Mouse (Mus musculus) liver, postnatal 0 days (tissue): ENCODE data around the gene Shisa2. TPM values are rescaled to one million over a fixed set of nuclear protein-coding genes. Genes with fewer than 3 reads are reported as not detected.

Experiments used
- ATAC-seq: fragments of 200-750 bp; cut with Nextera tagmentation; 2 replicates; pipeline ENCODE4 v1.8.0; 2017; ENCODE audit warnings: mild to moderate bottlenecking, moderate library complexity
- DNase-seq: peaks from one replicate; pipeline ENCODE4 v3.0.0-alpha.2; 2016
- H3K27ac ChIP-seq: fragments of 300-500 bp; sonication (generic); 2 replicates; pipeline ENCODE4 v1.5.1; 2014; ENCODE audit warnings: antibody characterized with exemption, moderate library complexity, mild to moderate bottlenecking, low read depth
- H3K27me3 ChIP-seq: fragments of 300-500 bp; sonication (generic); 2 replicates; pipeline ENCODE4 v1.6.1; 2014; ENCODE audit warnings: low read length, control low read depth, mixed read lengths; ENCODE audit not compliant: insufficient read depth
- H3K36me3 ChIP-seq: fragments of 300-500 bp; sonication (generic); replicated peaks from 2 replicates; pipeline ENCODE4 v1.6.1; 2014; ENCODE audit warnings: mild to moderate bottlenecking, control low read depth, low read length, moderate library complexity, mixed read lengths; ENCODE audit not compliant: insufficient read depth
- H3K4me1 ChIP-seq: fragments of 300-500 bp; sonication (generic); 2 replicates; pipeline ENCODE4 v1.6.1; 2014; ENCODE audit warnings: antibody characterized with exemption, mild to moderate bottlenecking, control low read depth; ENCODE audit not compliant: insufficient read depth
- H3K4me2 ChIP-seq: fragments of 300-500 bp; sonication (generic); 2 replicates; pipeline ENCODE4 v1.6.1; 2014; ENCODE audit warnings: low read depth, mild to moderate bottlenecking, low read length, moderate library complexity, mixed read lengths
- H3K4me3 ChIP-seq: fragments of 300-500 bp; sonication (generic); 2 replicates; pipeline ENCODE4 v1.5.1; 2014; ENCODE audit warnings: low read depth, low read length
- H3K9ac ChIP-seq: fragments of 300-500 bp; sonication (generic); replicated peaks from 2 replicates; pipeline ENCODE4 v1.6.1; 2014; ENCODE audit warnings: mild to moderate bottlenecking, moderate library complexity
- H3K9me3 ChIP-seq: fragments of 300-500 bp; sonication (generic); 2 replicates; pipeline ENCODE4 v1.6.1; 2016; ENCODE audit warnings: mild to moderate bottlenecking, control low read depth, low read length, mixed read lengths
- CTCF ChIP-seq: sonication (generic); IDR thresholded peaks from 2 replicates; pipeline ENCODE4 v1.5.1; 2016; ENCODE audit warnings: antibody characterized with exemption, low read depth
- EP300 ChIP-seq: IDR thresholded peaks from 2 replicates; pipeline ENCODE4 v1.6.1; 2016; ENCODE audit warnings: antibody characterized with exemption, low read depth, mild to moderate bottlenecking
- WGBS: fragments of 180-500 bp; shearing (Covaris S2); extraction: QIAGEN DNeasy Blood & Tissue Kit; methylation state at CpG from one replicate; pipeline ENCODE4 v1.1.7; 2014; ENCODE audit not compliant: insufficient replicate concordance; 5-methylcytosine and 5-hydroxymethylcytosine counted together
- polyA plus RNA-seq: library from polyadenylated mRNA; unstranded; fragments of >200 nt; fragmentation: Nextera tagmentation; extraction: Ambion mirVana; gene quantifications from 2 replicates; pipeline ENCODE4 v1.2.1, GENCODE M21; 2015

The Shisa2 gene
- polyA plus RNA-seq, 1 experiment from 2014 or later, result 0.26 TPM

DNA sequence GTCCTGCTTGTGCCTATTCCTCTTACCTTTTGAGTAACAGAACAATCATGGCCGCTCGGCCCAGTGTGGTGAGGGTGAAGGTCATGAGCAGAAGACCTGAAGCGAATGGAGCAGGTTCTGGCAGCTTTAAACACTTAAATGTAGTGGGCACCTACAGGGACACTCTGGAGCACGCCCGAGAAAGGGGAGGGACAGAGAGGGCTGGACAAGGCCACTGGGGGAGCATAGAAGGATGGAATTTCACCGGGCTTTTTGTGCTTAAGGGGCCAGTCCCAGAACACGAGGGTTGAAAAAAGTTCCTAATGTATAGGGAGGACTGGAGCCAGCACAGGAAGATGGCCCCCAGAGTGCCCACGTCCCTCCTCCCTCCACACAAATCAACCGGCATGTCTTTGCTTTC lies 8.9 kb downstream of the Shisa2 start:
- ATAC-seq (no peak), DNase-seq (no peak)
- H3K27me3 ChIP-seq, result no peaks in the 10 kb centered on the region
- H3K36me3 ChIP-seq, result no peaks in the 10 kb centered on the region
- H3K4me3 ChIP-seq, result no peak overlapping the region
- H3K9ac ChIP-seq, result no peak overlapping the region
- 79% methylated on average over 9 of the region's 9 CpGs for WGBS
- no peaks in the 10 kb centered on the region for H3K9me3 ChIP-seq
- H3K27ac ChIP-seq, result no peak overlapping the region
- TF ChIP-seq EP300, result no peak
- no peak for TF ChIP-seq CTCF
- H3K4me2 ChIP-seq, result no peak overlapping the region
- no peaks in the 10 kb centered on the region for H3K4me1 ChIP-seq

DNA sequence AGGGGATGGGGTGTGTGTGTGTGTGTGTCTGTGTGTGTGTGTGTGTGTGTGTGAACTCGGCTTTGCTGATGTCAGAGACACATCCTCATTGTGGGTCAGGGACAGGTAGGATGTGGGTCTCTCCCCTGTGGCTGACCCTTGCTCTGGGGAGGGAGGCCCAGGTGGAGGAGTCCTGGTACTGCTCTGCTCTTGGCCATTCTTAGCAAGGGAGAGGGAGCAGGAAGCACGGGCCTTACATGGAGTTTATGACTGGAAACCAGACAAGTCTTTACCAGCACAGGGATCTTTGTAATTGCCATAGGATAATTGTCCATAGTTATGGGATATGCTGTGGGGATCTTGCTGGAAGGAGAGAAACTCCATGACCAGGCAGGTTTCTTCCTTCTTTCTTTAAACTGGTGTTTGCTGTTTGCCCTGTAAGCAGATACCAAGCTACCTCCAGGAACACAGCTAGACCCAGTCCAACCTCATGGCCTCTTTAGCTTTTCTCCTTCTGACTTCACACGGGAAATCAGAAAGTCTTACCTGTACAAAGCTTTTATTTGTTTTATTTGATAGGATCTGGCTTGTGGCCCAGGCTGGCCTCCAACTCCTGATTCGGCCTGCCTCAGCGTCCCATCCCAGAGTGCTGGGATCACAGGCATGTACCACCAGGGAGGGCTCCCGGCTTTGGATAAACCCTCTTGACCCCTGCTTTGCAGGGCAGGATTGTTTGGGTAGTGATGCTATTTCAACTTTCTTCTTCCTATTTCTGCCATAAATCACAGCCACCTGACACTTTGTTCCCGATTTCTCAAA lies 14.0 kb downstream of the Shisa2 start:
- TF ChIP-seq CTCF (no peak), EP300 (no peak)
- Histone ChIP-seq H3K4me2 (no peak overlapping the region), H3K36me3 (no peaks in the 10 kb centered on the region), H3K27me3 (no peaks in the 10 kb centered on the region), H3K4me3 (no peak overlapping the region), H3K4me1 (peaks cover 2% of the 10 kb centered on the region; the same call in 1 of the 2 replicates), H3K9ac (no peak overlapping the region), H3K9me3 (no peaks in the 10 kb centered on the region), H3K27ac (no peak overlapping the region)
- no peak for DNase-seq
- no peak for ATAC-seq
- WGBS, result 56% methylated on average over 7 of the region's 7 CpGs

DNA sequence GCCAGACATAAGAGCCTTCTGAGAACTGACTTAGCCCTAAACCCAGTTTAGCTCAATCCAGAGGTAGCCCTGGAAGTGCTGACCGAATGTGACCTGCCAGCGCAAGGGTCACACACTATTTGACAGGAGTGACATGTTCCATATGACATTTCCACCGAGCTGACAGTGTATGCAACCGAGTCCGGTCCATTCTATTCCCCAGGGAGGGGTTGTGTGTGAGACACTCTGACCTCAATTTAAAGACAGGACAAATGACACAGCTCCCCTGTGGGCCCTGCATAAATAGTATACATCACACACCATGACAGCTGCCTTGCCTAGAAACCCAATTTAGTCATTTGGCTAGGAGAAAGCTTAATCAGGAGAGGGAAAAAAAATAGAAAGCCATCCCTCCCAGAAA lies 16.7 kb downstream of the Shisa2 start:
- no peak for TF ChIP-seq EP300
- TF ChIP-seq CTCF, result no peak
- 51% methylated on average over 5 of the region's 5 CpGs for WGBS
- H3K4me2 ChIP-seq, result no peak overlapping the region
- H3K27ac ChIP-seq, result no peak overlapping the region
- no peak overlapping the region for H3K4me3 ChIP-seq
- ATAC-seq (no peak), DNase-seq (no peak)
- H3K27me3 ChIP-seq, result no peaks in the 10 kb centered on the region
- peaks cover 9% of the 10 kb centered on the region for H3K4me1 ChIP-seq
- H3K9me3 ChIP-seq, result no peaks in the 10 kb centered on the region
- no peak overlapping the region for H3K9ac ChIP-seq
- no peaks in the 10 kb centered on the region for H3K36me3 ChIP-seq

DNA sequence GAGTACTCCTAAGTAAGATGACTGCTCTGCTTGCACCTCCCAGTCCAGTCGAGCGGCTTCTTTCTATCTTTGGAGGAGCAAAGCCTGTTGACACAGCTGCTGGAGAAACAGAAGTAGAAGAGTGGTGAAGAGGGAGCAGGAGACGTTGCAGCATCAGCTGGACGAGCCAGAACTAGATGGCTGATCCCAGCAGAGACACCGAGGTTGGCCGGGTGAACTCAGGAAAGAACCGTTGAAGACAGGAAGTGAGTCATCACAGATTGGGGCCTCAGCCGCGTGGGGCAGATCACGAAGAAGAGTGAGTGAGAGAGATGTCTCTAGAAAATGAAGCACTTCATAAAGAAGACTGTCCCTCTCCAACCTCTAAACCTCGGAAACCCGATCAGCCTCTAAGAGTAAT lies 18.5 kb downstream of the Shisa2 start:
- Histone ChIP-seq H3K4me2 (no peak overlapping the region), H3K36me3 (no peaks in the 10 kb centered on the region), H3K9me3 (no peaks in the 10 kb centered on the region), H3K27ac (no peak overlapping the region), H3K4me3 (no peak overlapping the region), H3K9ac (no peak overlapping the region), H3K27me3 (no peaks in the 10 kb centered on the region), H3K4me1 (peaks cover 13% of the 10 kb centered on the region)
- DNase-seq (peak; percentile 25), ATAC-seq (no peak)
- WGBS, result 20% methylated on average over 12 of the region's 12 CpGs
- no peak for TF ChIP-seq EP300
- TF ChIP-seq CTCF, result no peak

DNA sequence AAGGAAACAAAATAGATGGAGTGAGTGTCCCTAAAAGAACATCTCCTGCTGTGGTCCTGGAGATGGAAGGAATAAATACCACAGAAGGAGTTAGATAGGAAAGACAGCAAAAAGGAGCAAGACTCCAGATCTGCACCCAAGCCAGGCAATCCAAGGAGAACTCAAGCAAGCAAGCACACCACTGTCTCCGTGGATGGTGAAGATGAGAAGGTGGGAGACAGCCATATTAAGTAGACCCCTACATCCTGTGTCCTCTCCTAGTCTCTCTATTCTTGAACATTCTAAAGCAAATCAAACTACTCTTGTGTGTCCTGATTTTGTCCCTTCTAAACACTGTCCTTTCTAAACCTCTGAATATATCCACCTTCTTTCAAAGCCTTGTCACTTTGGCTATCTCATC lies 19.1 kb downstream of the Shisa2 start:
- Histone ChIP-seq H3K27me3 (no peaks in the 10 kb centered on the region), H3K4me1 (peaks cover 13% of the 10 kb centered on the region), H3K4me2 (no peak overlapping the region), H3K36me3 (no peaks in the 10 kb centered on the region), H3K9ac (no peak overlapping the region), H3K9me3 (no peaks in the 10 kb centered on the region), H3K27ac (no peak overlapping the region), H3K4me3 (no peak overlapping the region)
- no peak for ATAC-seq
- 55% methylated on average over 1 of the region's 1 CpGs for WGBS
- DNase-seq, result no peak
- TF ChIP-seq EP300 (no peak), CTCF (no peak)

DNA sequence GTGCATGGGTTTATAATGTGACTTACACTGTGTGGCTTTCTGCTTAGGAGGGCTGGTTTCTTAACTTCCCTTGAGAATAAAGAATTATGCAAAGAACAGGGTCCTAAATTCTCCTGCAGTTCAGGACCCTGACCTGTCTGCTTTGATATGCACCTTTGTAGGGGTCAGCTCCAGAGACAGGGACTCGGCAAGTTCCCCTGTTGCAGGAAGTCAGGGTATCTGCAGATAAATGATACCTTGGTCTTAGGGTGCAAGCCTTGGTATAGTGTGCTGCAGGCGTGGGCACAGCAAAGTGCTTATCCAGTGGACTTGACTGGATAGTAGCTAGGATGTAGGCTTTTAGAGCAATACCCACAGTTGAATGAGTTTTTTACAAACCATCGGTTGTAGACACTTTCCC lies 19.8 kb downstream of the Shisa2 start:
- 50% methylated on average over 3 of the region's 3 CpGs for WGBS
- Histone ChIP-seq H3K4me1 (peaks cover 13% of the 10 kb centered on the region), H3K4me2 (no peak overlapping the region), H3K27me3 (no peaks in the 10 kb centered on the region), H3K36me3 (no peaks in the 10 kb centered on the region), H3K9me3 (no peaks in the 10 kb centered on the region), H3K4me3 (no peak overlapping the region), H3K27ac (no peak overlapping the region), H3K9ac (no peak overlapping the region)
- TF ChIP-seq EP300 (no peak), CTCF (no peak)
- no peak for ATAC-seq
- no peak for DNase-seq
